Mouse (Mus musculus): ENCODE results near the gene Rab33a. TPM values are rescaled to one million over a fixed set of nuclear protein-coding genes. Genes with fewer than 3 reads are reported as not detected.

The Rab33a gene
- polyA plus RNA-seq (2016; fragmentation: Nextera tagmentation; extraction: Ambion mirVana) = 10.7 and 28.3 TPM in 2 replicates

- Histone ChIP-seq H3K4me1 (replicated peaks) (peaks cover 2% of the 10 kb centered on the region; the same call in 1 of the 2 replicates), H3K27ac (peak within 1 kb of the TSS; percentile 86), H3K4me3 (peak within 1 kb of the TSS; percentile 57), H3K36me3 (no peaks in the 10 kb centered on the region), H3K27me3 (ENCODE audit: insufficient read depth, poor library complexity, severe bottlenecking) (no peaks in the 10 kb centered on the region), H3K9me3 (peaks cover 4% of the 10 kb centered on the region; the same call in 1 of the 2 replicates)
- DNase-seq (ENCODE audit: low spot score) = peak; percentile 46
- 23% methylated on average over 33 of the region's 33 CpGs for WGBS
Observed at GRCm38 (mm10) chrX:48518808-48519548, at the start of gene Rab33a. Gene Rab33a (plus strand): TSS chrX:48519285.

GRCm38 (mm10) chrX:48481095-48481494 is 38.0 kb upstream of the Rab33a start:
- no peak overlapping the region for H3K27ac ChIP-seq
- no peaks in the 10 kb centered on the region for H3K4me1 ChIP-seq (replicated peaks)
- H3K36me3 ChIP-seq = peaks cover 78% of the 10 kb centered on the region
- no peak overlapping the region for H3K4me3 ChIP-seq
- H3K27me3 ChIP-seq (ENCODE audit: insufficient read depth, poor library complexity, severe bottlenecking) = no peaks in the 10 kb centered on the region
- no peaks in the 10 kb centered on the region for H3K9me3 ChIP-seq
- no peak for DNase-seq (ENCODE audit: low spot score)
- WGBS = 89% methylated on average over 4 of the region's 4 CpGs

- Histone ChIP-seq H3K4me3 (no peak overlapping the region), H3K9me3 (no peaks in the 10 kb centered on the region), H3K4me1 (replicated peaks) (no peaks in the 10 kb centered on the region), H3K36me3 (peaks cover 74% of the 10 kb centered on the region), H3K27me3 (ENCODE audit: insufficient read depth, poor library complexity, severe bottlenecking) (no peaks in the 10 kb centered on the region), H3K27ac (no peak overlapping the region)
- WGBS = 92% methylated on average over 7 of the region's 7 CpGs
- DNase-seq (ENCODE audit: low spot score) = no peak
Observed at GRCm38 (mm10) chrX:48481687-48482086, 37.4 kb upstream of the Rab33a start.

GRCm38 (mm10) chrX:48493763-48494162 is 25.3 kb upstream of the Rab33a start:
- Histone ChIP-seq H3K27me3 (ENCODE audit: insufficient read depth, poor library complexity, severe bottlenecking) (no peaks in the 10 kb centered on the region), H3K4me1 (replicated peaks) (no peaks in the 10 kb centered on the region), H3K36me3 (peaks cover 70% of the 10 kb centered on the region), H3K4me3 (no peak overlapping the region), H3K27ac (no peak overlapping the region), H3K9me3 (no peaks in the 10 kb centered on the region)
- no peak for DNase-seq (ENCODE audit: low spot score)
- WGBS = 95% methylated on average over 8 of the region's 8 CpGs

GRCm38 (mm10) chrX:48513166-48513807 is 5.8 kb upstream of the Rab33a start, which contains the start of gene Aifm1:
Gene Aifm1 (minus strand): TSS chrX:48513563.
- no peaks in the 10 kb centered on the region for H3K36me3 ChIP-seq
- no peaks in the 10 kb centered on the region for H3K27me3 ChIP-seq (ENCODE audit: insufficient read depth, poor library complexity, severe bottlenecking)
- peak within 1 kb of the TSS; percentile 59 for H3K4me3 ChIP-seq
- 0 out of 2 replicates have a peak, but pooled peaks cover 4% of the 10 kb centered on the region for H3K9me3 ChIP-seq
- peaks cover 10% of the 10 kb centered on the region for H3K4me1 ChIP-seq (replicated peaks)
- WGBS = 16% methylated on average over 45 of the region's 45 CpGs
- H3K27ac ChIP-seq = peak within 1 kb of the TSS; percentile 86
- peak; percentile 91 for DNase-seq (ENCODE audit: low spot score)

GRCm38 (mm10) chrX:48513824-48514223 is 5.3 kb upstream of the Rab33a start:
- Histone ChIP-seq H3K4me1 (replicated peaks) (peaks cover 10% of the 10 kb centered on the region), H3K4me3 (peak overlapping the region; percentile 59), H3K27ac (peak overlapping the region; percentile 86; the same call in 1 of the 2 replicates), H3K9me3 (peaks cover 4% of the 10 kb centered on the region; the same call in 1 of the 2 replicates), H3K27me3 (ENCODE audit: insufficient read depth, poor library complexity, severe bottlenecking) (no peaks in the 10 kb centered on the region), H3K36me3 (no peaks in the 10 kb centered on the region)
- 14% methylated on average over 13 of the region's 13 CpGs for WGBS
- no peak for DNase-seq (ENCODE audit: low spot score)

GRCm38 (mm10) chrX:48518211-48518807 is 776 bp upstream of the Rab33a start:
- 24% methylated on average over 15 of the region's 15 CpGs for WGBS
- Histone ChIP-seq H3K36me3 (no peaks in the 10 kb centered on the region), H3K27ac (peak overlapping the region; percentile 86), H3K4me1 (replicated peaks) (peaks cover 2% of the 10 kb centered on the region; the same call in 1 of the 2 replicates), H3K4me3 (peak overlapping the region; percentile 57), H3K27me3 (ENCODE audit: insufficient read depth, poor library complexity, severe bottlenecking) (no peaks in the 10 kb centered on the region), H3K9me3 (peaks cover 4% of the 10 kb centered on the region; the same call in 1 of the 2 replicates)
- peak; percentile 55 for DNase-seq (ENCODE audit: low spot score)

- H3K4me1 ChIP-seq (replicated peaks) = no peaks in the 10 kb centered on the region; the same call in 1 of the 2 replicates
- H3K4me3 ChIP-seq = peak overlapping the region; percentile 57
- H3K36me3 ChIP-seq = no peaks in the 10 kb centered on the region
- H3K27me3 ChIP-seq (ENCODE audit: insufficient read depth, poor library complexity, severe bottlenecking) = no peaks in the 10 kb centered on the region
- H3K9me3 ChIP-seq = peaks cover 4% of the 10 kb centered on the region; the same call in 1 of the 2 replicates
- peak overlapping the region; percentile 86 for H3K27ac ChIP-seq
- no peak for DNase-seq (ENCODE audit: low spot score)
- 16% methylated on average over 20 of the region's 20 CpGs for WGBS
Observed at GRCm38 (mm10) chrX:48519549-48520085, 532 bp downstream of the Rab33a start.

- DNase-seq (ENCODE audit: low spot score) = no peak
- Histone ChIP-seq H3K4me1 (replicated peaks) (no peaks in the 10 kb centered on the region; the same call in 1 of the 2 replicates), H3K27me3 (ENCODE audit: insufficient read depth, poor library complexity, severe bottlenecking) (no peaks in the 10 kb centered on the region), H3K36me3 (no peaks in the 10 kb centered on the region), H3K27ac (no peak overlapping the region), H3K9me3 (peaks cover 4% of the 10 kb centered on the region; the same call in 1 of the 2 replicates), H3K4me3 (no peak overlapping the region)
- WGBS = 88% methylated on average over 3 of the region's 3 CpGs
Observed at GRCm38 (mm10) chrX:48521651-48522050, 2.6 kb downstream of the Rab33a start.

GRCm38 (mm10) chrX:48523512-48523911 is 4.4 kb downstream of the Rab33a start:
- H3K4me1 ChIP-seq (replicated peaks) = no peaks in the 10 kb centered on the region; the same call in 1 of the 2 replicates
- no peaks in the 10 kb centered on the region for H3K36me3 ChIP-seq
- H3K27ac ChIP-seq = no peak overlapping the region
- no peaks in the 10 kb centered on the region for H3K27me3 ChIP-seq (ENCODE audit: insufficient read depth, poor library complexity, severe bottlenecking)
- WGBS = 76% methylated on average over 3 of the region's 3 CpGs
- H3K4me3 ChIP-seq = no peak overlapping the region
- H3K9me3 ChIP-seq = no peaks in the 10 kb centered on the region; the same call in 1 of the 2 replicates
- no peak for DNase-seq (ENCODE audit: low spot score)

- H3K9me3 ChIP-seq = no peaks in the 10 kb centered on the region
- no peaks in the 10 kb centered on the region for H3K36me3 ChIP-seq
- no peaks in the 10 kb centered on the region for H3K27me3 ChIP-seq (ENCODE audit: insufficient read depth, poor library complexity, severe bottlenecking)
- DNase-seq (ENCODE audit: low spot score) = no peak
- H3K4me1 ChIP-seq (replicated peaks) = no peaks in the 10 kb centered on the region
- no peak overlapping the region for H3K27ac ChIP-seq
- H3K4me3 ChIP-seq = no peak overlapping the region
- WGBS = 78% methylated on average over 1 of the region's 1 CpGs
Observed at GRCm38 (mm10) chrX:48525332-48525731, 6.2 kb downstream of the Rab33a start.

GRCm38 (mm10) chrX:48525866-48526265 is 6.8 kb downstream of the Rab33a start:
- no peaks in the 10 kb centered on the region for H3K27me3 ChIP-seq (ENCODE audit: insufficient read depth, poor library complexity, severe bottlenecking)
- H3K9me3 ChIP-seq = no peaks in the 10 kb centered on the region
- H3K4me1 ChIP-seq (replicated peaks) = no peaks in the 10 kb centered on the region
- 74% methylated on average over 8 of the region's 8 CpGs for WGBS
- no peak overlapping the region for H3K4me3 ChIP-seq
- H3K27ac ChIP-seq = no peak overlapping the region
- DNase-seq (ENCODE audit: low spot score) = no peak
- no peaks in the 10 kb centered on the region for H3K36me3 ChIP-seq
